Mouse (Mus musculus): ENCODE results near the gene Sgca.

DNA sequence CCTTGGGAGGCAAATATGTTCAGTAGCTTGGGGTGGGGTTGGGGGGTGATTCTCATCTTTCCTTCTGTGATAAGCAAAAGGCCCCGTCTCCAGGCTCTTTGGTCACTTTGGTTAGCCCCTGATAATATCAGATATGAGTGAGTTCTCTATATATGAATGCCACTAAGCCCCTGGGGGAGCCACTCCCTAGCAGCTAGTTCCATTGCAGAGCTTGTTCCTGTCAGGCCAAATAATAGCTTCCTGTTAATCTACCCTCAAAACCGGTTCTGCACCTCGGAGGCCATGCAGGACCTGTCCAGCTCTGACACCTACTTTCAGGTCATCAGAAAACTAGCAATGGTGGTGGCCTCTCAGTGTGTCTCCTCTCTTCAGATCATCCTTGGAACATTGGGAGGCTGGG is 31.3 kb upstream of the Sgca start:
- TF ChIP-seq POLR2A (IDR thresholded peaks at IDR 0.05; ENCODE audit: low read depth, low read length) = 0 out of 2 replicates have a peak, but pooled peaks have one; percentile 9
- no peak for TF ChIP-seq CTCF (IDR thresholded peaks at IDR 0.05; ENCODE audit: borderline replicate concordance, insufficient read depth, low read length)
